Mouse (Mus musculus) fibroblast of lung, adult 2 months (primary cell): ENCODE results near the gene Zfp36l1.
"Not testable (repeated sequence)": the region's sequence is repeated elsewhere in the genome, so short reads cannot be mapped to it uniquely, and the experiment has no call there.

ENCODE experiments used
- DNase-seq: peaks from one replicate; pipeline ENCODE4 v3.0.0-alpha.2; 2011; ENCODE audit warnings: low read depth

The Zfp36l1 gene

GRCm38 (mm10) chr12:80108896-80109668 is 3.7 kb downstream of the Zfp36l1 start:
- not testable (repeated sequence) for DNase-seq

- no peak for DNase-seq
These were observed 5.7 kb downstream of the Zfp36l1 start for GRCm38 (mm10) chr12:80106896-80107667.

GRCm38 (mm10) chr12:80106138-80106895 is 6.5 kb downstream of the Zfp36l1 start:
- no peak for DNase-seq

- no peak for DNase-seq
These were observed 9.3 kb downstream of the Zfp36l1 start for GRCm38 (mm10) chr12:80103521-80103973.

- DNase-seq: no peak
These were observed 9.7 kb downstream of the Zfp36l1 start for GRCm38 (mm10) chr12:80103089-80103488.

- no peak for DNase-seq
These were observed 14.0 kb downstream of the Zfp36l1 start for GRCm38 (mm10) chr12:80098825-80099224.

- DNase-seq: no peak
These were observed 16.1 kb downstream of the Zfp36l1 start for GRCm38 (mm10) chr12:80096734-80097133.

- DNase-seq: no peak
These were observed 20.0 kb downstream of the Zfp36l1 start for GRCm38 (mm10) chr12:80092787-80093186.

GRCm38 (mm10) chr12:80091080-80091479 is 21.7 kb downstream of the Zfp36l1 start:
- no peak for DNase-seq

GRCm38 (mm10) chr12:80090529-80090928 is 22.3 kb downstream of the Zfp36l1 start:
- no peak for DNase-seq

- no peak for DNase-seq
These were observed 24.7 kb downstream of the Zfp36l1 start for GRCm38 (mm10) chr12:80088143-80088542.

- DNase-seq: no peak
These were observed 28.2 kb downstream of the Zfp36l1 start for GRCm38 (mm10) chr12:80084446-80085112.

GRCm38 (mm10) chr12:80083937-80084336 is 28.9 kb downstream of the Zfp36l1 start:
- DNase-seq: no peak

- DNase-seq: no peak
These were observed 29.5 kb downstream of the Zfp36l1 start for GRCm38 (mm10) chr12:80083133-80083821.

GRCm38 (mm10) chr12:80082730-80083129 is 30.1 kb downstream of the Zfp36l1 start:
- no peak for DNase-seq

GRCm38 (mm10) chr12:80081440-80081839 is 31.4 kb downstream of the Zfp36l1 start:
- no peak for DNase-seq

GRCm38 (mm10) chr12:80079937-80080336 is 32.9 kb downstream of the Zfp36l1 start:
- DNase-seq: no peak

GRCm38 (mm10) chr12:80074331-80074730 is 38.5 kb downstream of the Zfp36l1 start:
- no peak for DNase-seq

GRCm38 (mm10) chr12:80070534-80071287 is 42.1 kb downstream of the Zfp36l1 start:
- no peak for DNase-seq

GRCm38 (mm10) chr12:80069040-80069439 is 43.8 kb downstream of the Zfp36l1 start:
- no peak for DNase-seq
